Mouse (Mus musculus) retina, adult 2 months (tissue): ENCODE results near the gene Crhr1.
A peak's percentile ranks its signal among the peaks of the same experiment; 100 is the strongest.

Experiments used
- DNase-seq: peaks from one replicate; pipeline ENCODE4 v3.0.0-alpha.2; 2012; ENCODE audit warnings: low read depth, low spot score

Crhr1 gene

GRCm38 (mm10) chr11:104133442-104133983 is 858 bp downstream of the Crhr1 start:
- no peak for DNase-seq

GRCm38 (mm10) chr11:104138976-104139375 is 6.3 kb downstream of the Crhr1 start:
- no peak for DNase-seq

GRCm38 (mm10) chr11:104144930-104145329 is 12.3 kb downstream of the Crhr1 start:
- DNase-seq, result no peak

GRCm38 (mm10) chr11:104148787-104149186 is 16.1 kb downstream of the Crhr1 start:
- DNase-seq, result no peak

GRCm38 (mm10) chr11:104150911-104151310 is 18.3 kb downstream of the Crhr1 start:
- DNase-seq, result no peak

- no peak for DNase-seq
Measured at GRCm38 (mm10) chr11:104154332-104154731, 21.7 kb downstream of the Crhr1 start.

GRCm38 (mm10) chr11:104154820-104155635 is 22.4 kb downstream of the Crhr1 start:
- no peak for DNase-seq

GRCm38 (mm10) chr11:104155899-104156298 is 23.2 kb downstream of the Crhr1 start:
- no peak for DNase-seq

- DNase-seq, result no peak
Measured at GRCm38 (mm10) chr11:104156391-104156790, 23.7 kb downstream of the Crhr1 start.

GRCm38 (mm10) chr11:104157603-104158259 is 25.1 kb downstream of the Crhr1 start:
- peak; percentile 36 for DNase-seq

- DNase-seq, result no peak
Measured at GRCm38 (mm10) chr11:104158260-104158907, 25.7 kb downstream of the Crhr1 start.

- DNase-seq, result no peak
Measured at GRCm38 (mm10) chr11:104159769-104160272, 27.2 kb downstream of the Crhr1 start.

- no peak for DNase-seq
Measured at GRCm38 (mm10) chr11:104161153-104161552, 28.5 kb downstream of the Crhr1 start.

- DNase-seq, result no peak
Measured at GRCm38 (mm10) chr11:104164257-104164656, 31.6 kb downstream of the Crhr1 start.

- peak; percentile 22 for DNase-seq
Measured at GRCm38 (mm10) chr11:104171281-104171781, 38.7 kb downstream of the Crhr1 start.

- DNase-seq, result no peak
Measured at GRCm38 (mm10) chr11:104178893-104179292, 46.2 kb downstream of the Crhr1 start.

GRCm38 (mm10) chr11:104179804-104180203 is 47.1 kb downstream of the Crhr1 start:
- no peak for DNase-seq

GRCm38 (mm10) chr11:104182141-104182540 is 49.5 kb downstream of the Crhr1 start:
- DNase-seq, result no peak

- DNase-seq, result no peak
Measured at GRCm38 (mm10) chr11:104186135-104186836, 53.6 kb downstream of the Crhr1 start, which contains the start of gene Sppl2c. TSS of gene Sppl2c (plus strand) at chr11:104186327.

GRCm38 (mm10) chr11:104186837-104187150 is 54.1 kb downstream of the Crhr1 start:
- DNase-seq, result no peak

- no peak for DNase-seq
Measured at GRCm38 (mm10) chr11:104187766-104188165, 55.1 kb downstream of the Crhr1 start.
